Mouse (Mus musculus) heart, embryonic 10.5 days (tissue): ENCODE data around the gene Iqgap1. TPM values are rescaled to one million over a fixed set of nuclear protein-coding genes. Genes with fewer than 3 reads are reported as not detected.

Experiments
- DNase-seq: peaks from one replicate; pipeline ENCODE4 v3.0.0-alpha.2; 2017; ENCODE audit warnings: low spot score
- H3K27ac ChIP-seq: fragments of 300-500 bp; sonication (generic); 2 replicates; pipeline ENCODE4 v1.5.1; 2016; ENCODE audit warnings: mild to moderate bottlenecking
- H3K27me3 ChIP-seq: fragments of 300-500 bp; sonication (generic); 2 replicates; pipeline ENCODE4 v1.6.1; 2016; ENCODE audit warnings: mild to moderate bottlenecking; ENCODE audit not compliant: poor library complexity, insufficient read depth, severe bottlenecking
- H3K36me3 ChIP-seq: fragments of 300-500 bp; sonication (generic); 2 replicates; pipeline ENCODE4 v1.6.1; 2016; ENCODE audit warnings: mild to moderate bottlenecking, moderate library complexity
- H3K4me1 ChIP-seq: fragments of 300-500 bp; sonication (generic); 2 replicates; pipeline ENCODE4 v1.6.1; 2016; ENCODE audit warnings: mild to moderate bottlenecking
- H3K4me3 ChIP-seq: fragments of 300-500 bp; sonication (generic); 2 replicates; pipeline ENCODE4 v1.5.1; 2016; ENCODE audit warnings: mild to moderate bottlenecking, moderate library complexity
- H3K9me3 ChIP-seq: fragments of 300-500 bp; sonication (generic); 2 replicates; pipeline ENCODE4 v1.6.1; 2016; ENCODE audit warnings: mild to moderate bottlenecking, moderate library complexity
- WGBS: fragments of 180-500 bp; shearing (Covaris S2); methylation state at CpG from one replicate; pipeline ENCODE4 v1.1.7; 2016; 5-methylcytosine and 5-hydroxymethylcytosine counted together
- polyA plus RNA-seq: library from polyadenylated mRNA; unstranded; fragments of >200 nt; fragmentation: Nextera tagmentation; extraction: Ambion mirVana; gene quantifications from 2 replicates; pipeline ENCODE4 v1.2.1, GENCODE M21; 2016

Gene Iqgap1
- polyA plus RNA-seq, 1 experiment from 2014 or later = 39.5 TPM

- WGBS = 37% methylated on average over 9 of the region's 9 CpGs
- H3K4me3 ChIP-seq = no peak overlapping the region
- no peaks in the 10 kb centered on the region for H3K27me3 ChIP-seq
- peak overlapping the region; percentile 84 for H3K27ac ChIP-seq
- H3K4me1 ChIP-seq = peaks cover 47% of the 10 kb centered on the region
- H3K36me3 ChIP-seq = peaks cover 63% of the 10 kb centered on the region
- no peak for DNase-seq
- no peaks in the 10 kb centered on the region for H3K9me3 ChIP-seq
Observed at GRCm38 (mm10) chr7:80745250-80745649, 80.5 kb downstream of the Iqgap1 start.

- H3K27me3 ChIP-seq = no peaks in the 10 kb centered on the region
- peaks cover 47% of the 10 kb centered on the region for H3K4me1 ChIP-seq
- H3K27ac ChIP-seq = 0 out of 2 replicates have a peak overlapping the region, but pooled peaks have one; percentile 7
- H3K4me3 ChIP-seq = no peak overlapping the region
- 75% methylated on average over 9 of the region's 9 CpGs for WGBS
- H3K36me3 ChIP-seq = peaks cover 63% of the 10 kb centered on the region
- DNase-seq = no peak
- H3K9me3 ChIP-seq = no peaks in the 10 kb centered on the region
Observed at GRCm38 (mm10) chr7:80743920-80744630, 81.7 kb downstream of the Iqgap1 start.

GRCm38 (mm10) chr7:80742671-80743070, 83.1 kb downstream of the Iqgap1 start:
- 84% methylated on average over 3 of the region's 3 CpGs for WGBS
- H3K27ac ChIP-seq = no peak overlapping the region; the same call in 1 of the 2 replicates
- H3K27me3 ChIP-seq = no peaks in the 10 kb centered on the region
- no peaks in the 10 kb centered on the region for H3K9me3 ChIP-seq
- H3K4me1 ChIP-seq = peaks cover 46% of the 10 kb centered on the region
- no peak overlapping the region for H3K4me3 ChIP-seq
- peaks cover 62% of the 10 kb centered on the region for H3K36me3 ChIP-seq
- DNase-seq = no peak

GRCm38 (mm10) chr7:80740954-80741353, 84.8 kb downstream of the Iqgap1 start:
- Histone ChIP-seq H3K4me1 (peaks cover 29% of the 10 kb centered on the region), H3K9me3 (no peaks in the 10 kb centered on the region), H3K27ac (peak overlapping the region; percentile 47; the same call in 1 of the 2 replicates), H3K27me3 (no peaks in the 10 kb centered on the region), H3K4me3 (no peak overlapping the region), H3K36me3 (peaks cover 76% of the 10 kb centered on the region)
- peak; percentile 88 for DNase-seq
- WGBS = 27% methylated on average over 7 of the region's 7 CpGs

- no peaks in the 10 kb centered on the region for H3K9me3 ChIP-seq
- DNase-seq = no peak
- peaks cover 2% of the 10 kb centered on the region; the same call in 1 of the 2 replicates for H3K4me1 ChIP-seq
- H3K4me3 ChIP-seq = no peak overlapping the region
- WGBS = 85% methylated on average over 10 of the region's 10 CpGs
- no peak overlapping the region for H3K27ac ChIP-seq
- no peaks in the 10 kb centered on the region for H3K27me3 ChIP-seq
- H3K36me3 ChIP-seq = peaks cover 87% of the 10 kb centered on the region
Observed at GRCm38 (mm10) chr7:80736199-80736598, 89.6 kb downstream of the Iqgap1 start.

GRCm38 (mm10) chr7:80732986-80733385, 92.8 kb downstream of the Iqgap1 start:
- Histone ChIP-seq H3K4me1 (peaks cover 15% of the 10 kb centered on the region), H3K9me3 (no peaks in the 10 kb centered on the region), H3K27ac (no peak overlapping the region), H3K36me3 (peaks cover 81% of the 10 kb centered on the region), H3K27me3 (no peaks in the 10 kb centered on the region), H3K4me3 (no peak overlapping the region)
- no peak for DNase-seq
- WGBS = 86% methylated on average over 11 of the region's 11 CpGs

GRCm38 (mm10) chr7:80729662-80730061, 96.1 kb downstream of the Iqgap1 start:
- DNase-seq = no peak
- H3K27ac ChIP-seq = no peak overlapping the region
- no peak overlapping the region for H3K4me3 ChIP-seq
- peaks cover 15% of the 10 kb centered on the region for H3K4me1 ChIP-seq
- no peaks in the 10 kb centered on the region for H3K27me3 ChIP-seq
- no peaks in the 10 kb centered on the region for H3K9me3 ChIP-seq
- 29% methylated on average over 8 of the region's 8 CpGs for WGBS
- peaks cover 81% of the 10 kb centered on the region for H3K36me3 ChIP-seq

- Histone ChIP-seq H3K9me3 (no peaks in the 10 kb centered on the region), H3K4me3 (no peak overlapping the region), H3K4me1 (no peaks in the 10 kb centered on the region), H3K27ac (no peak overlapping the region), H3K27me3 (no peaks in the 10 kb centered on the region), H3K36me3 (peaks cover 91% of the 10 kb centered on the region)
- DNase-seq = no peak
- WGBS = 52% methylated on average over 9 of the region's 9 CpGs
Observed at GRCm38 (mm10) chr7:80721041-80721440, 104.7 kb downstream of the Iqgap1 start.

- Histone ChIP-seq H3K27me3 (no peaks in the 10 kb centered on the region), H3K4me1 (no peaks in the 10 kb centered on the region), H3K36me3 (peaks cover 91% of the 10 kb centered on the region), H3K27ac (no peak overlapping the region), H3K4me3 (no peak overlapping the region), H3K9me3 (no peaks in the 10 kb centered on the region)
- no peak for DNase-seq
- 96% methylated on average over 7 of the region's 7 CpGs for WGBS
Observed at GRCm38 (mm10) chr7:80719582-80719981, 106.2 kb downstream of the Iqgap1 start.

- Histone ChIP-seq H3K27me3 (no peaks in the 10 kb centered on the region), H3K27ac (no peak overlapping the region), H3K9me3 (no peaks in the 10 kb centered on the region), H3K36me3 (peaks cover 91% of the 10 kb centered on the region), H3K4me3 (no peak overlapping the region), H3K4me1 (no peaks in the 10 kb centered on the region)
- no peak for DNase-seq
- WGBS = 85% methylated on average over 2 of the region's 2 CpGs
Observed at GRCm38 (mm10) chr7:80719038-80719437, 106.7 kb downstream of the Iqgap1 start.

GRCm38 (mm10) chr7:80718471-80718870, 107.3 kb downstream of the Iqgap1 start:
- Histone ChIP-seq H3K4me3 (no peak overlapping the region), H3K27me3 (no peaks in the 10 kb centered on the region), H3K9me3 (no peaks in the 10 kb centered on the region), H3K27ac (no peak overlapping the region), H3K4me1 (no peaks in the 10 kb centered on the region), H3K36me3 (peaks cover 91% of the 10 kb centered on the region)
- WGBS = 89% methylated on average over 8 of the region's 8 CpGs
- no peak for DNase-seq

GRCm38 (mm10) chr7:80716758-80717157, 109.0 kb downstream of the Iqgap1 start:
- H3K36me3 ChIP-seq = peaks cover 86% of the 10 kb centered on the region
- WGBS = 61% methylated on average over 9 of the region's 9 CpGs
- H3K4me3 ChIP-seq = no peak overlapping the region
- H3K4me1 ChIP-seq = no peaks in the 10 kb centered on the region
- H3K27ac ChIP-seq = no peak overlapping the region
- no peaks in the 10 kb centered on the region for H3K9me3 ChIP-seq
- DNase-seq = no peak
- no peaks in the 10 kb centered on the region for H3K27me3 ChIP-seq

GRCm38 (mm10) chr7:80715306-80715705, 110.5 kb downstream of the Iqgap1 start:
- 92% methylated on average over 7 of the region's 7 CpGs for WGBS
- no peak overlapping the region for H3K27ac ChIP-seq
- no peak overlapping the region for H3K4me3 ChIP-seq
- H3K9me3 ChIP-seq = no peaks in the 10 kb centered on the region
- peaks cover 76% of the 10 kb centered on the region for H3K36me3 ChIP-seq
- no peaks in the 10 kb centered on the region for H3K4me1 ChIP-seq
- no peaks in the 10 kb centered on the region for H3K27me3 ChIP-seq
- no peak for DNase-seq

GRCm38 (mm10) chr7:80711496-80711895, 114.3 kb downstream of the Iqgap1 start:
- no peak overlapping the region for H3K27ac ChIP-seq
- no peaks in the 10 kb centered on the region for H3K9me3 ChIP-seq
- no peak overlapping the region for H3K4me3 ChIP-seq
- no peak for DNase-seq
- no peaks in the 10 kb centered on the region for H3K27me3 ChIP-seq
- H3K4me1 ChIP-seq = no peaks in the 10 kb centered on the region
- peaks cover 46% of the 10 kb centered on the region for H3K36me3 ChIP-seq
- 88% methylated on average over 8 of the region's 8 CpGs for WGBS
